Mouse (Mus musculus) embryonic facial prominence, embryonic 15.5 days (tissue): Measurements from ENCODE around the gene Rhob. TPM values are rescaled to one million over a fixed set of nuclear protein-coding genes. Genes with fewer than 3 reads are reported as not detected.

ENCODE experiments used
- ATAC-seq: fragments of 200-750 bp; cut with Nextera tagmentation; 2 replicates; pipeline ENCODE4 v1.8.0; 2017; ENCODE audit warnings: low read depth, moderate TSS enrichment; ENCODE audit not compliant: insufficient number of reproducible peaks, low FRiP score, low TSS enrichment
- H3K27ac ChIP-seq: fragments of 300-500 bp; sonication (generic); replicated peaks from 2 replicates; pipeline ENCODE4 v1.5.1; 2015; ENCODE audit warnings: mild to moderate bottlenecking, inconsistent platforms
- H3K27me3 ChIP-seq: fragments of 300-500 bp; sonication (generic); 2 replicates; pipeline ENCODE4 v1.6.1; 2015; ENCODE audit warnings: inconsistent platforms
- H3K36me3 ChIP-seq: fragments of 300-500 bp; sonication (generic); 2 replicates; pipeline ENCODE4 v1.6.1; 2015; ENCODE audit warnings: mild to moderate bottlenecking, inconsistent platforms
- H3K4me1 ChIP-seq: fragments of 300-500 bp; sonication (generic); 2 replicates; pipeline ENCODE4 v1.6.1; 2015; ENCODE audit warnings: inconsistent platforms
- H3K4me2 ChIP-seq: fragments of 300-500 bp; sonication (generic); replicated peaks from 2 replicates; pipeline ENCODE4 v1.6.1; 2015; ENCODE audit warnings: mild to moderate bottlenecking, inconsistent platforms
- H3K4me3 ChIP-seq: fragments of 300-500 bp; sonication (generic); replicated peaks from 2 replicates; pipeline ENCODE4 v1.5.1; 2015; ENCODE audit warnings: mild to moderate bottlenecking, inconsistent platforms
- H3K9ac ChIP-seq: fragments of 300-500 bp; sonication (generic); 2 replicates; pipeline ENCODE4 v1.6.1; 2015; ENCODE audit warnings: inconsistent platforms
- H3K9me3 ChIP-seq: fragments of 300-500 bp; sonication (generic); replicated peaks from 2 replicates; pipeline ENCODE4 v1.6.1; 2016; ENCODE audit warnings: inconsistent platforms
- WGBS: fragments of 180-500 bp; shearing (Covaris S2); methylation state at CpG from one replicate; pipeline ENCODE4 v1.1.7; 2015; 5-methylcytosine and 5-hydroxymethylcytosine counted together
- polyA plus RNA-seq: library from polyadenylated mRNA; unstranded; fragments of >200 nt; fragmentation: Nextera tagmentation; extraction: Ambion mirVana; gene quantifications from 2 replicates; pipeline ENCODE4 v1.2.1, GENCODE M21; 2015

Rhob gene
- polyA plus RNA-seq, 1 experiment from 2014 or later: 59.5 TPM

GRCm38 (mm10) chr12:8502546-8502945 is 2.7 kb upstream of the Rhob start:
- Histone ChIP-seq H3K4me2 (no peak overlapping the region), H3K27ac (no peak overlapping the region), H3K9ac (no peak overlapping the region), H3K27me3 (no peaks in the 10 kb centered on the region), H3K36me3 (no peaks in the 10 kb centered on the region), H3K4me1 (peaks cover 16% of the 10 kb centered on the region), H3K9me3 (no peaks in the 10 kb centered on the region), H3K4me3 (no peak overlapping the region)
- ATAC-seq: no peak
- 11% methylated on average over 6 of the region's 6 CpGs for WGBS

DNA sequence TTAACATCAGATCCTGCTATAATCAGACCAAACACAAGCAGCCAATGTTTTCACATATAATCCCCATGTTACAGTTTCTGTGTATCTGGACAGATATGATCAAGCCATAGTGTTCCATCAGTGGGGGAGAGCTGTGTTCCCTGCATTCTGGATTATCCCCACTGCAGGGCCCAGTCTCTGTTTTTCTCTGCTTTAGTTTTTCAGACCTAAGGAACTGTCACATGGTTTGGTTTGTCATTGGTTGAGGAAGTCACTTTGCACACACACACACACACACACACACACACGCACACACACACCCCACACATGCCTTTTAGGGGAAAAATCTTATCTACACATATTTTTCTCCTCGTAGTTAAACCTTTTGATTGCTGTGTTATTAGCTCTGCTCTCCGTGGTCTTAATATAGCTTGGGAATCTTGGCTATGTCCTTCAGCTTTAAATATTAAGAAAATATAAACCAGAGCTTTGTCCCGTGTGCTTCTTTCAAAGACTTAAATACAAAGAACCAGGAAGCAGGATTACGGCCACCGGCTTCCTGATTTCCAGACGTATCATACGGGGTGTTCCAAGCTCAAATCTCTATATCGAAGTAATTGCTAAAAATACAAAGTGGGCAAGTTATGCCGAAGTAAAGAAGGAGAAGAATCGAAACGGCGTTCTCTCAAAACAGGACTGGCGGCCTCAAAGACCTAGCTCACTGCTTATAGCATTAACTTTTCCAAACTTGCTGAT is 1.9 kb upstream of the Rhob start:
- ATAC-seq: no peak
- 71% methylated on average over 14 of the region's 14 CpGs for WGBS
- no peaks in the 10 kb centered on the region for H3K36me3 ChIP-seq
- no peak overlapping the region for H3K4me3 ChIP-seq
- no peak overlapping the region for H3K9ac ChIP-seq
- 0 out of 2 replicates have a peak overlapping the region, but pooled peaks have one; percentile 99 for H3K27ac ChIP-seq
- no peaks in the 10 kb centered on the region for H3K9me3 ChIP-seq
- H3K4me1 ChIP-seq: peaks cover 23% of the 10 kb centered on the region
- H3K27me3 ChIP-seq: no peaks in the 10 kb centered on the region
- no peak overlapping the region for H3K4me2 ChIP-seq

DNA sequence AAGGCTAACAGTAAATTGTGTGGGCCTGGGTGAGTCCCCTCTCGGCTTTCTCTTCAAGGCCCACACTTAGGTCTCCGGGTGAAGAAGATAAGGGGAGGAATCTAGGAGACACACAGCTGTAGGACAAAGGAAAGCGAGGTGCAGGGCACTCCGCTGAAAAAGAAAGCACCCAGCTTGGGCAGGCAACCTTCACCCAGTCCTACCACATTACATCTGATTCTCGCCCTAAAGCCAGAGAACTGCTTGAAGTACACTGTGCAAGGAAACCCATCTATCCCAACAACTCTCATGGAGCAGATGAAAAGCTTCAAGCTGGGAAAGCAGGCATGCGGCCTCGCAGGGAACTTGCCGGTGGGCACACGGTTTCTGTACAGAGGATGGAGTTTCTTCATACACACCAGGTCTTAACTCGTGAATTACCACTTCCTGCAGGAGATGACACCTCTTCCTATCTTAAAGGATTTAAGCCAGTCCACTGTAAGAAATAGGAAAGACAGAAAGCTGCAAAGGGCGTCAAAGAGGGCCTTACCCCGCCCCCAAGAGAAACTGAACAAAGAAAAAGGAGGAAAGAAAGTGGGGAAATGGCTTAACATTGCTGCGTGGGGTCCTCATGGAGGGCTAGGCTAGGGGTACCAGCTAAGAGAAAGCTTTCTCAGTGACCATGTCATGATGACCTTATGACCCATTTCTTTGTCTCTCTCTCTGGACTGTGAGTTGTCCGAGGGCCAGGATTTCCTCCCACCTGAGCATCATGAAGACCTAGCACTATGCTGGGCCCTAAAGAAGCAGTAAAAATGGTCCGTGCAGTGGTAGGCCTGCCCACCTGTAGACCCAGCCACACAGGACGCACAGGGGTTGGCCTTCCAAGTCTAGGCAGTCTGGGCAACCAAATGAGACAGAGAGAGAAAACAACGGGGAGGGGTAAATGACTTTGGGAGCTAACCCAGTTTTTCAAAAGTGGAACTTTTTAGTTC is 1.1 kb upstream of the Rhob start:
- Histone ChIP-seq H3K27me3 (no peaks in the 10 kb centered on the region), H3K4me2 (peak overlapping the region; percentile 77), H3K27ac (peak overlapping the region; percentile 99), H3K36me3 (no peaks in the 10 kb centered on the region), H3K9me3 (no peaks in the 10 kb centered on the region), H3K4me3 (peak overlapping the region; percentile 81), H3K9ac (peak overlapping the region; percentile 62), H3K4me1 (peaks cover 32% of the 10 kb centered on the region)
- ATAC-seq: no peak
- WGBS: 53% methylated on average over 17 of the region's 17 CpGs

- WGBS: 2% methylated on average over 97 of the region's 99 CpGs
These were observed 573 bp downstream of the Rhob start for GRCm38 (mm10) chr12:8499001-8499870.

GRCm38 (mm10) chr12:8498591-8499000 is 1.2 kb downstream of the Rhob start:
- Histone ChIP-seq H3K9me3 (no peaks in the 10 kb centered on the region), H3K4me1 (peaks cover 37% of the 10 kb centered on the region), H3K4me2 (peak overlapping the region; percentile 77), H3K27me3 (no peaks in the 10 kb centered on the region), H3K4me3 (peak overlapping the region; percentile 81), H3K9ac (peak overlapping the region; percentile 98), H3K36me3 (no peaks in the 10 kb centered on the region), H3K27ac (peak overlapping the region; percentile 99)
- 3% methylated on average over 13 of the region's 13 CpGs for WGBS
- ATAC-seq: no peak

More at GRCm38 (mm10) chr12:8499001-8499870, 573 bp downstream of the Rhob start:
- H3K9ac ChIP-seq: peak overlapping the region; percentile 98
- H3K36me3 ChIP-seq: no peaks in the 10 kb centered on the region
- peak; percentile 58 for ATAC-seq
- no peaks in the 10 kb centered on the region for H3K27me3 ChIP-seq
- peak overlapping the region; percentile 81 for H3K4me3 ChIP-seq
- no peaks in the 10 kb centered on the region for H3K9me3 ChIP-seq
- peaks cover 37% of the 10 kb centered on the region for H3K4me1 ChIP-seq
- peak overlapping the region; percentile 77 for H3K4me2 ChIP-seq
- H3K27ac ChIP-seq: peak overlapping the region; percentile 99

DNA sequence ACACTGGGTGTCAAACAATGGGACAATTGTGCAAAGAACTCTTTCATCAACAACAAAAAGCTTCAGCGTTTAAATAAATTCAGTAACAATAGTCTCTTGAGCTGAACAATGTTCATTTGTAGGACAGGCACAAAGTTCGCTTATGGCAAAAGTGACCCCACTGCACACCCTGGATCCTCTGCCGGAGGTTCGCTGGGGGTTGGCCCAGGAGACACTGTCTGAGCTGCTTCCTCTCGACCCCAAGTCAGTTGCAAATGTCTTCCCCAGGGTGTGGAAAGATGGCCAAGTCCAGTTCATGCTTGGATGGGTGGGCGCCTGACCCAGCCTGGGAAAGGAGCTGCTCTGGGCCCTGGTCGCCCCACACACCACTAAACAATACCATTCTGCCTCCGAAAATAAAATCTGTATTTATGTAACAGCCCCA is 1.6 kb downstream of the Rhob start:
- H3K36me3 ChIP-seq: no peaks in the 10 kb centered on the region
- peak overlapping the region; percentile 81 for H3K4me3 ChIP-seq
- no peak for ATAC-seq
- H3K4me1 ChIP-seq: peaks cover 37% of the 10 kb centered on the region
- peak overlapping the region; percentile 77 for H3K4me2 ChIP-seq
- no peaks in the 10 kb centered on the region for H3K9me3 ChIP-seq
- no peaks in the 10 kb centered on the region for H3K27me3 ChIP-seq
- H3K27ac ChIP-seq: peak overlapping the region; percentile 99
- 15% methylated on average over 8 of the region's 8 CpGs for WGBS
- H3K9ac ChIP-seq: peak overlapping the region; percentile 98

GRCm38 (mm10) chr12:8497314-8497706 is 2.5 kb downstream of the Rhob start:
- 14% methylated on average over 2 of the region's 2 CpGs for WGBS
- peaks cover 37% of the 10 kb centered on the region for H3K4me1 ChIP-seq
- peak overlapping the region; percentile 25; the same call in 1 of the 2 replicates for H3K27ac ChIP-seq
- H3K27me3 ChIP-seq: no peaks in the 10 kb centered on the region
- no peak overlapping the region for H3K9ac ChIP-seq
- H3K4me2 ChIP-seq: peak overlapping the region; percentile 77
- ATAC-seq: no peak
- no peaks in the 10 kb centered on the region for H3K36me3 ChIP-seq
- H3K4me3 ChIP-seq: peak overlapping the region; percentile 81
- H3K9me3 ChIP-seq: no peaks in the 10 kb centered on the region

- WGBS: 36% methylated on average over 2 of the region's 2 CpGs
- H3K9ac ChIP-seq: no peak overlapping the region
- peak overlapping the region; percentile 77 for H3K4me2 ChIP-seq
- H3K27ac ChIP-seq: peak overlapping the region; percentile 84
- peaks cover 41% of the 10 kb centered on the region for H3K4me1 ChIP-seq
- H3K36me3 ChIP-seq: no peaks in the 10 kb centered on the region
- peak overlapping the region; percentile 81 for H3K4me3 ChIP-seq
- H3K27me3 ChIP-seq: no peaks in the 10 kb centered on the region
- no peak for ATAC-seq
- no peaks in the 10 kb centered on the region for H3K9me3 ChIP-seq
These were observed 3.0 kb downstream of the Rhob start for GRCm38 (mm10) chr12:8496679-8497313.

DNA sequence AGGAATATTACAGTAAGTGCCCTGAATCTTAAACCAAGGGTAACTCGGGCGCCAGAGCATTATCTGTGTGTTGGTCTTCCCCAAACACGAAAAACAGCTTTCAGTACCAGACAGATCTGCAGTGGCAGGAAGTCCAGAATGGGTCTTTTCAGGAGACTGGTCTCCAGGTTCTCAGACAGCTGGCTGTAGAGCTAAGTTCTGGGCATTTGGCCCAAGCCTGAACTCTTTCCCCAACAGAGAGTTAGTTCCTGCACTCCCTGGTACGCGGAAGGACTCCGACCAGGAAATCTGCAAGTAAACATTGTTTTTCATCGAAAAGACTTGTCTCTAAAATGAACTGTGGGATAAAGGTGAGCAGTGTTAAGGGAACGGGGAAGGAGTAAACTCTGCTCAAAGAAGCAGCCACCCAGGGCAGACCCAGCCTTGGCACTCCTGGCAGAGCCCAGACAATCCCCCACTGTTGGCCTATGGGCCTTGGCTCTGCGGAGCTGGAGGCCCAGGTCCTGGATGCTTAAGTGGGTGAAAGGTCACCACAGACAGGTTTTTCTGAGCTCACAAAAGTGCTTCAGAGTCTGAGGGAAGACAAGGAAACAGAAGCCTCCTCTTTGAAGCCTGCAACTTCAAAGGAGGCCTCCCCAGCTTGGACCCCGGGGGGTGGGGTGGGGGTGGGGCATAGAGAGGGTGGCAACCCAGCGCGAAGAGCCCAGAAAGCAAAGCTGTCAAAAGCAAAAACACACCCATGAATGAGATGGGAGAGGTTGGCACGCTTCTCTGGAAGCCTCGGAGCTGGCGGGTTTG is 3.7 kb downstream of the Rhob start:
- Histone ChIP-seq H3K27ac (peak overlapping the region; percentile 84), H3K9me3 (no peaks in the 10 kb centered on the region), H3K4me3 (peak overlapping the region; percentile 81; the same call in 1 of the 2 replicates), H3K36me3 (no peaks in the 10 kb centered on the region), H3K4me1 (peaks cover 40% of the 10 kb centered on the region), H3K9ac (no peak overlapping the region), H3K4me2 (peak overlapping the region; percentile 77), H3K27me3 (no peaks in the 10 kb centered on the region)
- ATAC-seq: no peak
- 14% methylated on average over 15 of the region's 15 CpGs for WGBS

DNA sequence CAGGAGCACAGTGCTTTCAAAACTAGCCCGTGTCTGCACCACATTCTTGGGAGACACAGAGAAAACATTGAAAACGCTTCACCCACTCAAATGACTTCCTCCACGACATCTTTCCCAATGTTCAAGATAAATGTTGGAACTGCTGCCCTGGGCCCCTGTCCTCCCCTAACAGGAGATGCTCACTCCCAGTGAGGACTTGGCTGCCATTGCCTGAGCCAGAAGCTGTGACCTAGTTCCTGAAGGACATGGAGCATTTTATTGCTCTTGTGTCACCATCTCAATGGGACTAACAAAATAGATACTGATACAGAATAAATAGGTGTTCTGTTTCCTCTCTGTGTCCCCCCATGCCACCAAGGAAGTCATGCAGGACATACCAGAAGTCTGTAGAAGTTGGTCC is 5.1 kb downstream of the Rhob start:
- peaks cover 32% of the 10 kb centered on the region for H3K4me1 ChIP-seq
- no peaks in the 10 kb centered on the region for H3K27me3 ChIP-seq
- H3K9ac ChIP-seq: no peak overlapping the region
- no peaks in the 10 kb centered on the region for H3K9me3 ChIP-seq
- H3K36me3 ChIP-seq: no peaks in the 10 kb centered on the region
- H3K27ac ChIP-seq: no peak overlapping the region
- no peak overlapping the region for H3K4me2 ChIP-seq
- ATAC-seq: no peak
- 87% methylated on average over 3 of the region's 3 CpGs for WGBS
- H3K4me3 ChIP-seq: no peak overlapping the region
